Mouse (Mus musculus) heart, adult 11 months (tissue): ENCODE data around the gene Itpk1.

Experiments used
- DNase-seq: peaks from one replicate; pipeline ENCODE4 v3.0.0; 2022

Gene Itpk1

GRCm38 (mm10) chr12:102689773-102690563, 14.8 kb downstream of the Itpk1 start:
- peak; percentile 95 for DNase-seq

DNA sequence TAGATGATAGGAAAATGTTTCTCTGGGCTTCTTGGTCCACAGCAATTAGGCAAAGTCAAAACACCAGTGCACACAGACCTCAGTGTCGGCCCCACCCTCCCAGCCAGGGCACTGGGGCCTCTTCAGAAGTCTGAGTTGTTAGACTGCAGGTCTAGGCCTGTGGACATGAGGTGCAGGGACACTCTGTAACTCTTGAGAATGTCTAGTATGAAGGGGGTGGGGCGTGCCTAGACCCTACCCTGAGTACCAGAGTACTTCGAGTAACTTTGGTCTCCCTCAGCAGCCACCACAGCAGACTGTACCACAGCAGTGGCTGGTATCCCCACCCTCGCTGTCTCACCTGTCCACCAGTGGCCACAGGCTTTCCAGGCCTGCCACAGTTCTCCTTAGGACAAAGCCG, 18.4 kb downstream of the Itpk1 start:
- DNase-seq, result no peak

- no peak for DNase-seq
Measured at GRCm38 (mm10) chr12:102685523-102685931, 19.2 kb downstream of the Itpk1 start.

GRCm38 (mm10) chr12:102684720-102685386, 19.9 kb downstream of the Itpk1 start:
- no peak for DNase-seq

- no peak for DNase-seq
Measured at GRCm38 (mm10) chr12:102683979-102684378, 20.8 kb downstream of the Itpk1 start.

- DNase-seq, result no peak
Measured at GRCm38 (mm10) chr12:102683438-102683837, 21.3 kb downstream of the Itpk1 start.

DNA sequence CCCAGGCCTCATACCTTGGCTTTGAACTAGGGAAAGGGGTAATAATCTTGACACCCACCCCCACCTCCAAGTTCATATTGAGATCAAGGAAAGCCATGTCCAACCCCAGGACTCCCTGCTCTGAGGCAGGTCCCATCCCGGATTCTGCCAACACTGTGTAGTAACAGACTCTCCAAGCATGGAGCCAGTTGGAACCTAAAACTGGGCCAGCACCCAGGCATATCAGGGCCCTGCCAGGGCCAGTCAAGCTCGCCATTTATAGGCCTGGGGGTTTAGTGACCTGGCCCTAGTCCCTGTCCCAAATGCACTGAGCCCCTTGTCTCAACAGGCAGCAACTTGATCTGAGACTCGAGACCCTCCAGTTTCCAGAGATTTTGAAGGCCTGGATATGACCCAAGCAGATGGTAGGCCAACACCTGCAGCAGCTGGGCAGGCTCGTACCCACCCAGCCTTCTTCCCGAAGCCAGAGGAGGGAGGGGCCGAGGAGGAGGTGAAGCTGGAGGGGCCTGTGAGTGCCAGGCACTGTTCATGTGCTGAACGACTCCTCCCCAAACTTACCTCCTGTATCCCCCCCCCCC, 21.9 kb downstream of the Itpk1 start:
- DNase-seq, result peak; percentile 92

DNA sequence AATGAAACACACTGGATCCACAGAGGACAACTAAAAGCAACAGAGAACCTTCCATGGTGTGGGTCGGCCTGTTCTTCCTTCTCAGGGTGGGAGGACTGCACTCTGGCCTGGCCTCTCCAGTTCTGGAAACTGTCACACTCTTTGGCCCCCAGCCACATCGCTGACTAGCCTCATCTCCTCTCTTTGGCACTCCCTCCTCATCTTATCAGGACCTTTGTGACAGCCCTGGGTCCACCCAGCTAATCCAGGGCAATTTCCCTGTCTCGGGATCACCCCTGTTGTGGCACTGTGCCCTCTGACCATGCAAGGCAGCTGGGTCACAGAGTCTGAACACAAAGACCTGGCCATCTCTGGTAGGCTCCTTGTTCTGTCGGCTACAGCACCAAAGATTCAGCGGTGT, 22.6 kb downstream of the Itpk1 start:
- DNase-seq, result peak; percentile 97

- DNase-seq, result no peak
Measured at GRCm38 (mm10) chr12:102681590-102681989, 23.1 kb downstream of the Itpk1 start.

DNA sequence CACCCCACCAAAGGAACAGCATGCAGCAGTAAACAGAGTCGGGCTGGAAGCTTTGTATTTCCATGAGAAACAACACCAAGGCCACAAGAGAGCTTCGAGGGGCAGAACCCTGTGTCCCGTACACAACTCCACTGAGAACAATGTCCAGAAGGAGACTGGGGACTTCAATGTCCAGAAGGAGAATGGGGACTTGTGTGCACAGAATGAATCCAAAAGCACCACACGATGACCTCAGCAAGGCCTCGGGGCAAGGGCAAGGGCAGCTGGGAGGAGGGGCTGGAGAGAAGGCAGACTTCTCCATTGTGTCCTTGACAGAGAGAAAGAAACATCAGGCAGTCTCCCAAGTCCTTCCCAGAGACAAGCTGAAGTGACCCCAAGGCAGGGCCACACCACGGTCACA, 25.9 kb downstream of the Itpk1 start:
- DNase-seq, result no peak

DNA sequence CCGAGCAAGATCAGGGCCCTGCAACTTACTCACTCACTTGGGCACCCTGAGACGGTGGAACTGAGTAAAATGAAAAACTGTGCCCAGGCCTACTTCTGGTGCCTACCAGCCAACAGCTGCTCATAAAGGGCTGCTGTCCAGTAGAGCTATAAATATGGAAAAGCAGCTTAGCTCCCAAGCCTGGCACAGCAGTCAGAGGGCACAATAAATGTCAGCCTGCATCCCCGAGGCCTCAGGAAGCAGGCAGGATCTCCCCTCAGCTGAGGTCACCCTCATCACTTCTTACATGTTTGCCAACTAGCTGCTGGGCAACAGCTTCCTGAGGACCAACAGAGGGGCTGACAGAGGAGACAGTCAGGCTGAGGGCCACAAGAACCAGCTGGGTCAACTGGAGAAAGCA, 27.6 kb downstream of the Itpk1 start:
- DNase-seq, result no peak

DNA sequence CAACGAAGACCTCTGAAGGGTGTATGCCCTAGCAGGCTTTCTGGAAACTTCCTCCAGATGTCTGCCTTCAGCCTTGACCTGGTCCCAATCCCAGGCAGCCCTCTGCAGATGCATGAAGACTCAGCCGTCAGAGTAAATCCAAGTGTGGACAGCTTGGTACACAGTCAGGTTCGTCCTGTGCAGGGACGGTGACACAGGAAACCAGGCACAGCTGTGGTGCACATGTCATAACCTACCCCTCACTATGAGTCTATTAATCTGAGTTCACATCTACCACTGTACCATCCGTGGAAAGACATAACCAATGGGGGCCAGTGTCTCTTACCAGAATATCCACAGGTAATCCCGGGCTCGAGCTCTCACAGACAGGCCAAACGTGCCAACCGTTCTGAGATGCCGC, 30.2 kb downstream of the Itpk1 start:
- no peak for DNase-seq

DNA sequence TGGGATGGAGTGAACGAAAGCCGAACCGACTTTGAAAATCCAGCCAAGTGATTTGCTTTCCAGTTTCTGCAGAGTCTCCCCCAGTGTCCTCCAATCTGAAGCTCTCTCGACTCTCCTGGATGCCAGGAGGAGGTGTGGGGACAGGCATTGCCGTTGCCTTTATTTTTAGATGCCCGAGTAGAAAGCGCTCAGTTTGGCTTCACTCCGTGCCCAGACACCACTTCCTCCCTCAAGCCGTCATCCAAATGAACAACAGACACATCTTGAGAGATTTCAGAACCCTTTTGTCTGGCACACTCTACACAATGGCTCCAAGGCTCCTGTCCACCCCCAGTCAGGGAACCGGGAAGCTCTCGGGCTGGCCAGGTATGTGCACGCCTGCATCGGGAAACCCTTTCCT, 30.6 kb downstream of the Itpk1 start:
- DNase-seq, result peak; percentile 92

- peak; percentile 98 for DNase-seq
Measured at GRCm38 (mm10) chr12:102672857-102673839, 31.6 kb downstream of the Itpk1 start.

DNA sequence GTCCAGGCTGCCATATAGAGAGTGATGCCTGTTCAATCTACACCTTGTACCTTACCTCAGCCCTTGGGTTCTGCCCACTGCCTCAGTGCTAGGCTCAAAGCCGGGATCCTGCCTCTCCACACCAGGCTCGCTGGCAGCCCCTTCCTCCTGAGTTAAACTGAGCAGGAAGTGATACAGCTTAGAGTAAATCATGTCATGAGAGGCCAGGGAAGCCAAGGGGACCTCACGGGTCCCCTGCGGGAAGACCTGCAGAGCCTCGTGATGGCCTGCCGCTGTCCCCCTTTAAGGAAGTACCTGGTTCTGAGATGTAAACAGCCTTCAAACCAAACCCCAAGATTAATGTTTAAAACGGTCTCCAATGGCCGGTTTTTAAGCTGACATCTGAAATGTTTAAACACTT, 32.6 kb downstream of the Itpk1 start:
- DNase-seq, result no peak

DNA sequence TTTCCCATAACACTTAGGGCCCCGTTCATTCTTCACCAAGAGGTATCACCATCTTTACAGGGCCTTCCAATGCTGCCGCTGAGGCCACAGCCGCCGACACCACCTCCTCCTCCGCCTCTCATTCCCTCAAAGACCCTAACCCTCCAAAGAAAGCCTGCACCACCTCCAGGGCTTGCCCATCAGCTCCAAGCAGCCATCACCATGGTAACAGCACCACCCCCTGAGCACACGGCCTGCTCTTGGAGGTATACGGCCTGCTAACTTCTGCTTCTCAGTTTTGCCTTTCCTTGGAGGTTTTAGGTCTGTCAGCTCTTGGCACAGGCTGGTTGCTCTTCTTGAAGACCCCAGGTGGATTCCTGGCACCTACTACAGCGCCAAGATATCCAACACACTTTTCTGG, 33.9 kb downstream of the Itpk1 start:
- no peak for DNase-seq

DNA sequence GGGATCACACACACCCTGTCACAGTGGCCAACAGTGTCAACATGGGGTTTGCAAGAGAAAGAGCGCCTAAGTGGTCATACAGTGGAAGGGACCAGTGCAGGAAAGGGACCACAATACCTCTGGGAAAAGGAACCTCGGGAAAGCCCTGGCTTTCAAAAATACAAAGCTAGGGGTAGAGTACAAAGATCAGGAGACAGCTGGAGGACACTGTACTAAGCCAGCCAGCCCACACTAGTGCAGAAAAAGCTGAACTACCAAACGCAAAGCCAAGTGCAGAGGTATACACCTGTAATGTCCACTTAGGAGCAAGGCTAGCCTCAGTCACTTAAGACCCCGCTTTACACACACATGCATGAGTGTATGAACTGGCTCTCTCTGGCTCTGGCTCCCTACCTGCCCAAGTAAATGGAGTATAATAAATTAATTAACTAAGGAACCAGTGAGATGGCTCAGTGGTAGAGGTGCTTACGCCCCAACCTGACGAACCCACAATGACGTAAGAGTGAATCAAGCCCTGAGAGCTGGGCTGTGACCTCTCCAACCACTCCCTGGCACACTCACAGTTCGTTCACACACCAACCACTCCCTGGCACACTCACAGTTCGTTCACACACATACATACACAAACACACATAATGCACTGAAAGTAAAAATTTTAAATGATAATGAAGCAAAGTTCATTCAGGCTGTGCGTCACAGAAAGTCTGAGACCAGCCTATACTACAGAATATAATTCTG, 39.1 kb downstream of the Itpk1 start:
- no peak for DNase-seq

DNA sequence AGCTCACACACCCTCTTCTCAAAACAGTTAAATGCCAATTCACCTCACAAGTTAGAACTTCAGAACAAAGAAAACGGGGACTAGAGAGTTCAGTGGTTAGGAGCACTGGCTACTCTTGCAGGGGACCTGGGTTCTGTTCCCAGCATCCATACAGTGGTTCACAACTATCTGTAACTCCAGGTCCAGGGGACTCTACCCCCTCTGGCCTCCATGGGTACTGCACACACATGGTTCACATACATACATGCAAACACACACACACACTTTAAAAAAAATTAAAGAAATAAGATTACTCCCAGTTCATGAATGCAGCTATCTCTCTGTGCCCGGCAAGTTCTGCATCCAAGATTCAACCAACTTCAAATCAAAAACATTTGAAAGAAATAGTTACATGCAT, 40.7 kb downstream of the Itpk1 start:
- no peak for DNase-seq

- DNase-seq, result peak; percentile 82
Measured at GRCm38 (mm10) chr12:102663349-102664051, 41.2 kb downstream of the Itpk1 start.

GRCm38 (mm10) chr12:102661772-102662171, 43.0 kb downstream of the Itpk1 start:
- DNase-seq, result peak; percentile 94

- no peak for DNase-seq
Measured at GRCm38 (mm10) chr12:102660906-102661651, 43.7 kb downstream of the Itpk1 start.
